7 mouse cellular contexts compared by ENCODE assay signal in the genomic region with DNA sequence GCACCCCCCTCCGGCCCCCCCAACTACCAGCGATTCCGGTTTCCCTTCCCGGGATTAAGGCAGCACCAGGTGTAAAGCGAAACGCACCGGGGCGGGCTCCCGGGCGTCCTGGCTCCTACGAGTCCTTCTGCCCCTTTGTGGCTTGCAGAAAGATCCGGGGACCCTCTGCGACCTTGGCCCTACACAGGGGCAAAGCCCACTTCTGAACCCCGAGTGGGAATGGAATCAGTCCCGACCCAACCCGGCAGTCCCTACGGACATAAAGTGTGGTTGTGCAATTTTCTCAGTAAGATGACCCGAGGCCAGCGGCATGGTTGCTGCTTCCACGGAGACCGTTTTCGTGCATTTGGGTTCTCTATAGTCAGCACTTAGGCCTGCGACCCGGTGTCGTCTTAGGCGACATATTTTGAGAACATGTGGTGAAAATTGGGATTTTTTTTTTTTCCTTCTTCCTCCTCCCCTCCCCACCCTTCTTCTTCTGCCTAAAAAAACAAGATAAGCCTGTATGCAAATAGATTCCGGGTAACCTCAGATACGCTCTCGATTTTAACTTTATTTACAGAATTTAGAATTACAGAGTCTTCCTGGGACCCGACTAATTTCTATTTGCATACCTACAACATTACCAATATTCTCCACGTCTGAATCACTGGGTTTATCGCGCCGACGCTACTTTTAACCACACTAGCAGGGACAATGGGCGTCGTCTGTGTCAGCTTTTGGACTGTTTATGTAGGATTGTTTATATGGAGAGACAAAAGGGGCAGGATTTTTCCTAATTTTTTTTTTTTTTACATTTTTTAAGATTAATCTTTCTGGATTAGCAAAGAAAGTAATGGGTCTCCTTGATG. TPM values are rescaled to one million over a fixed set of nuclear protein-coding genes. Genes with fewer than 3 reads are reported as not detected.
DNase-seq lines count a peak whose midpoint lies in the region; ATAC-seq and TF ChIP-seq lines count a peak whose summit lies in the region.

No protein-coding gene starts in this region.

- no peak for TF ChIP-seq RAD21 in MEL (IDR thresholded peaks at IDR 0.05; ENCODE audit: low read depth, low read length)

- no peak for ATAC-seq in hindbrain, postnatal 0 days
- peak; percentile 34; the same call in 1 of the 2 replicates for ATAC-seq in liver, embryonic 14.5 days (ENCODE audit: insufficient read depth)
- ATAC-seq in neural tube, embryonic 12.5 days (ENCODE audit: low FRiP score, low read depth) = no peak

- TF ChIP-seq CTCF in MEL (IDR thresholded peaks at IDR 0.05 in 2 of 3, conservative IDR thresholded peaks at IDR 0.05 in 1 of 3; ENCODE audit: control insufficient read depth in 1 of 3, insufficient read depth in 1 of 3, low read depth in 2 of 3, low read length in 3 of 3, poor library complexity in 1 of 3, severe bottlenecking in 1 of 3) = no peak
- no peak for TF ChIP-seq CTCF in bone marrow, adult 2 months (IDR thresholded peaks at IDR 0.05; ENCODE audit: control insufficient read depth, insufficient read depth, low read length)
- no peak for TF ChIP-seq CTCF in hindbrain, postnatal 0 days (IDR thresholded peaks at IDR 0.05; ENCODE audit: low read depth)
- TF ChIP-seq CTCF in liver, embryonic 14.5 days (IDR thresholded peaks at IDR 0.05; ENCODE audit: low read depth) = 0 out of 2 replicates have a peak, but pooled peaks have one; percentile 3

- WGBS in bone marrow, adult 2 months = under 1% methylated on average over 37 of the region's 37 CpGs
- 9% methylated on average over 37 of the region's 37 CpGs for WGBS in hindbrain, postnatal 0 days
- WGBS in liver, embryonic 14.5 days (ENCODE audit: insufficient replicate concordance) = under 1% methylated on average over 37 of the region's 37 CpGs
- 2% methylated on average over 37 of the region's 37 CpGs for WGBS in neural tube, embryonic 12.5 days

- peak overlapping the region; percentile 86 for H3K9ac ChIP-seq in MEL (ENCODE audit: control insufficient read depth, low read depth, low read length, poor library complexity, severe bottlenecking)
- no peak overlapping the region for H3K9ac ChIP-seq in hindbrain, postnatal 0 days (replicated peaks; ENCODE audit: low read length)
- peak overlapping the region; percentile 79 for H3K9ac ChIP-seq in liver, embryonic 14.5 days (replicated peaks)
- H3K9ac ChIP-seq in neural tube, embryonic 12.5 days = 0 out of 2 replicates have a peak overlapping the region, but pooled peaks have one; percentile 35

- H3K27me3 ChIP-seq in MEL (ENCODE audit: control insufficient read depth in 1 of 2, insufficient read depth in 2 of 2, low read length in 2 of 2) = no peaks in the 10 kb centered on the region
- H3K27me3 ChIP-seq in hindbrain, postnatal 0 days (ENCODE audit: insufficient read depth, low read length) = no peaks in the 10 kb centered on the region
- H3K27me3 ChIP-seq in liver, embryonic 14.5 days (ENCODE audit: control insufficient read depth, insufficient read depth, low read length) = no peaks in the 10 kb centered on the region
- no peaks in the 10 kb centered on the region; the same call in 1 of the 2 replicates for H3K27me3 ChIP-seq in neural tube, embryonic 12.5 days (replicated peaks)

- peaks cover 30% of the 10 kb centered on the region for H3K79me2 ChIP-seq in MEL (ENCODE audit: control insufficient read depth, insufficient read depth, low read length, poor library complexity)

- H3K27ac ChIP-seq in MEL (ENCODE audit: control insufficient read depth, low read depth, low read length) = peak overlapping the region; percentile 92
- peak overlapping the region; percentile 92 for H3K27ac ChIP-seq in bone marrow, adult 2 months (ENCODE audit: control insufficient read depth, insufficient read depth, low read depth, low read length, poor library complexity)
- no peak overlapping the region for H3K27ac ChIP-seq in hindbrain, postnatal 0 days
- H3K27ac ChIP-seq in liver, embryonic 14.5 days = peak overlapping the region; percentile 92
- H3K27ac ChIP-seq in neural tube, embryonic 12.5 days = no peak overlapping the region

- peak overlapping the region; percentile 50 to 80 for H3K4me3 ChIP-seq in MEL (ENCODE audit: control insufficient read depth in 1 of 2, insufficient read depth in 1 of 2, low read depth in 2 of 2, low read length in 2 of 2)
- peak overlapping the region; percentile 76 for H3K4me3 ChIP-seq in bone marrow, adult 2 months (replicated peaks; ENCODE audit: control insufficient read depth, low read depth, low read length)
- peak overlapping the region; percentile 29 for H3K4me3 ChIP-seq in hindbrain, postnatal 0 days (ENCODE audit: low read length)
- peak overlapping the region; percentile 67 to 73 for H3K4me3 ChIP-seq in liver, embryonic 14.5 days (ENCODE audit: insufficient read depth in 1 of 2, low read depth in 2 of 2, low read length in 2 of 2)
- peak overlapping the region; percentile 28 for H3K4me3 ChIP-seq in neural tube, embryonic 12.5 days

- H3K4me2 ChIP-seq in hindbrain, postnatal 0 days (ENCODE audit: low read depth, low read length) = peak overlapping the region; percentile 56
- H3K4me2 ChIP-seq in liver, embryonic 14.5 days (ENCODE audit: low read depth) = peak overlapping the region; percentile 83
- H3K4me2 ChIP-seq in neural tube, embryonic 12.5 days (replicated peaks) = peak overlapping the region; percentile 67

- peaks cover 0 to 27% of the 10 kb centered on the region in 2 experiments; a peak in 2 of 4 replicates for H3K36me3 ChIP-seq in MEL (ENCODE audit: control insufficient read depth in 1 of 2, insufficient read depth in 2 of 2, low read length in 2 of 2)
- no peaks in the 10 kb centered on the region for H3K36me3 ChIP-seq in hindbrain, postnatal 0 days (ENCODE audit: insufficient read depth, low read length)
- no peaks in the 10 kb centered on the region for H3K36me3 ChIP-seq in liver, embryonic 14.5 days (replicated peaks; ENCODE audit: control insufficient read depth, insufficient read depth, low read depth)
- no peaks in the 10 kb centered on the region for H3K36me3 ChIP-seq in neural tube, embryonic 12.5 days

- DNase-seq in MEL (ENCODE audit: low read depth, low spot score) = peak; percentile 87
- peak; percentile 50 for DNase-seq in gastrocnemius, postnatal 10 days
- peak; percentile 20 for DNase-seq in hindbrain, postnatal 0 days (ENCODE audit: low spot score)
- DNase-seq in liver, embryonic 14.5 days (ENCODE audit: low read depth in 3 of 3, low spot score in 3 of 3) = peak in 1 of 3 experiments; percentile 76
- DNase-seq in urinary bladder, postnatal 36 days (ENCODE audit: low spot score in 2 of 2) = peak; percentile 52 to 64

- peak; percentile 79 to 91 for TF ChIP-seq EP300 in MEL (IDR thresholded peaks at IDR 0.05; ENCODE audit: low read depth in 1 of 2, low read length in 2 of 2)
- TF ChIP-seq EP300 in liver, embryonic 14.5 days (IDR thresholded peaks at IDR 0.05; ENCODE audit: low read depth) = no peak

- peaks cover 5 to 18% of the 10 kb centered on the region in 2 experiments for H3K4me1 ChIP-seq in MEL (ENCODE audit: control insufficient read depth in 1 of 2, insufficient read depth in 2 of 2, low read length in 2 of 2)
- H3K4me1 ChIP-seq in bone marrow, adult 2 months (ENCODE audit: control insufficient read depth, insufficient read depth, low read length) = peaks cover 2% of the 10 kb centered on the region; the same call in 1 of the 2 replicates
- H3K4me1 ChIP-seq in hindbrain, postnatal 0 days (ENCODE audit: insufficient read depth, low read length) = no peaks in the 10 kb centered on the region; the same call in 1 of the 2 replicates
- H3K4me1 ChIP-seq in liver, embryonic 14.5 days (replicated peaks; ENCODE audit: control insufficient read depth in 2 of 2, insufficient read depth in 2 of 2, low read length in 1 of 2) = peaks cover 45 to 49% of the 10 kb centered on the region in 2 experiments
- peaks cover 14% of the 10 kb centered on the region; the same call in 1 of the 2 replicates for H3K4me1 ChIP-seq in neural tube, embryonic 12.5 days

- H3K9me3 ChIP-seq in MEL (replicated peaks; ENCODE audit: insufficient read depth, low read length) = no peaks in the 10 kb centered on the region
- no peaks in the 10 kb centered on the region for H3K9me3 ChIP-seq in hindbrain, postnatal 0 days (ENCODE audit: low read length)
- H3K9me3 ChIP-seq in liver, embryonic 14.5 days (ENCODE audit: control insufficient read depth, low read length) = no peaks in the 10 kb centered on the region
- no peaks in the 10 kb centered on the region for H3K9me3 ChIP-seq in neural tube, embryonic 12.5 days

- peak in 1 of 2 experiments; percentile 55; a peak in 1 of 4 replicates for TF ChIP-seq POLR2A in MEL (IDR thresholded peaks at IDR 0.05; ENCODE audit: control insufficient read depth in 1 of 2, insufficient read depth in 1 of 2, low read depth in 1 of 2, low read length in 2 of 2, poor library complexity in 1 of 2)
- TF ChIP-seq POLR2A in bone marrow, adult 2 months (IDR thresholded peaks at IDR 0.05; ENCODE audit: borderline replicate concordance, control insufficient read depth, low read depth, low read length) = no peak

TF ChIP-seq in MEL, 35 proteins besides CTCF, POLR2A, EP300 and RAD21 (continues in another document):
- TF ChIP-seq MYC (IDR thresholded peaks at IDR 0.05; ENCODE audit: low read depth, low read length) (peak; percentile 88), ELF1 (IDR thresholded peaks at IDR 0.05; ENCODE audit: low read depth, low read length) (peak; percentile 73; the same call in 1 of the 2 replicates), ETS1 (IDR thresholded peaks at IDR 0.05; ENCODE audit: low read depth, low read length) (peak; percentile 97), ZMIZ1 (IDR thresholded peaks at IDR 0.05; ENCODE audit: low read depth, low read length) (0 out of 2 replicates have a peak, but pooled peaks have one; percentile 21), CHD1 (IDR thresholded peaks at IDR 0.05; ENCODE audit: low read depth, low read length) (peak; percentile 66), MEF2A (IDR thresholded peaks at IDR 0.05; ENCODE audit: extremely low read depth, insufficient replicate concordance, low read depth, low read length, poor library complexity, severe bottlenecking) (no peak), NELFE (IDR thresholded peaks at IDR 0.05; ENCODE audit: low read depth, low read length) (peak; percentile 57), TAL1 (IDR thresholded peaks at IDR 0.05; ENCODE audit: low read length) (peak; percentile 75)

RNA-seq across cellular contexts. Expression of a gene that starts 5.7 kb away (rescaled TPM):
- total RNA-seq in MEL (2012; rRNA removed) = 21.7 and 29.3 TPM in 2 replicates
- polyA plus RNA-seq in MEL (2012; ENCODE audit: insufficient read depth in 1 of 2, insufficient read length in 2 of 2, low read depth in 1 of 2, low replicate concordance in 2 of 2, missing spikeins in 1 of 2) = 10 to 100 TPM; 25.5 to 34.9 TPM
- 10.1 and 23.7 TPM in 2 replicates for polyA plus RNA-seq in bone marrow, adult 2 months (2011; ENCODE audit: insufficient read depth, insufficient read length, low replicate concordance, missing spikeins)
- 10 to 100 TPM; 10.0 to 12.5 TPM for total RNA-seq in gastrocnemius, postnatal 10 days (2021)
- total RNA-seq in hindbrain, postnatal 0 days (2014; rRNA removed) = 3.5 and 8.5 TPM in 2 replicates
- 0.59 and 0.61 TPM in 2 replicates for polyA plus RNA-seq in hindbrain, postnatal 0 days (2015; fragmentation: Nextera tagmentation; extraction: Ambion mirVana)
- 4.2 and 4.8 TPM in 2 replicates for polyA plus RNA-seq in liver, embryonic 14.5 days (2012; rRNA removed)
- 2.3 and 3.5 TPM in 2 replicates for polyA plus RNA-seq in liver, embryonic 14.5 days (2014; fragmentation: Nextera tagmentation; extraction: Ambion mirVana)
- 2.3 and 2.5 TPM in 2 replicates for polyA plus RNA-seq in neural tube, embryonic 12.5 days (2016; fragmentation: Nextera tagmentation; extraction: Ambion mirVana)

Comparison
In these comparisons a context has a peak if more than half of its experiments do, and no peak if none do; other contexts are left out.
1. H3K27ac ChIP-seq: peak in MEL (single experiment), bone marrow, adult 2 months (single experiment) and liver, embryonic 14.5 days (single experiment); none in hindbrain, postnatal 0 days (single experiment) and neural tube, embryonic 12.5 days (single experiment).
2. Peak in every context shown above with its lines, with median percentiles within 50 percentile points of each other: H3K4me3 ChIP-seq and H3K4me2 ChIP-seq.